9 mouse cellular contexts compared by ENCODE assay signal in the genomic region with DNA sequence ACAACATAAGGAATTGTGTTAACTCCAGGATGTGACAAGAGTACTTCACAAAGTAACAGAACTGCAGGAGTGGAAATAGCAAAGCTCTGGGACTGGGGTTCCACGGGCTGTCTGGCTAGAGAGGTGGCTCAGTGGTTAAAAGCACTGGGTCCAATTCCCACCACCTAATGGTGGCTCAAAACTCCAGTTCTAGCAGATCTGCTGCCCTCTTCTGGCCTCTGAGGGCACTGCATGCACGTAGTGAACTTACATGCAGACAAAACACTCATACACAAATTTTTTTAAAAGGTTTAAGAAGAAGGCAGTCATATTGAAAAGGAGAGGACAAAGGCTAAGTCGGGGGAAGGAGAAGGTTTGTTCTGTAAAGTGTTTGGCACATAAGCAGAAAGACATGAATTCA. TPM values are rescaled to one million over a fixed set of nuclear protein-coding genes. Genes with fewer than 3 reads are reported as not detected.
DNase-seq lines count a peak whose midpoint lies in the region; TF ChIP-seq lines count a peak whose summit lies in the region.
"Had no signal": no experiment of that assay in that cellular context is flagged by ENCODE, and none has a peak within 500 bp of the region (broad histone marks: within the 10 kb centered on the region; RNA-seq: fewer than 3 reads in every experiment).

No protein-coding gene starts in this region.

- no peaks in the 10 kb centered on the region for H3K79me2 ChIP-seq in CH12.LX (replicated peaks; ENCODE audit: control insufficient read depth, extremely low read depth, insufficient read depth, poor library complexity, severe bottlenecking)

- TF ChIP-seq CTCF in kidney, adult 2 months (conservative IDR thresholded peaks at IDR 0.05; ENCODE audit: insufficient read depth, insufficient read length, low read depth, low read length), result peak; percentile 44
- TF ChIP-seq CTCF in CH12.LX (conservative IDR thresholded peaks at IDR 0.05 in 1 of 2, IDR thresholded peaks at IDR 0.05 in 1 of 2; ENCODE audit: low read depth in 2 of 2, low read length in 2 of 2), result peak; percentile 41 to 51; a peak in 3 of 4 replicates
- TF ChIP-seq CTCF in cortical plate, adult 2 months (IDR thresholded peaks at IDR 0.05; ENCODE audit: extremely low read depth, insufficient read depth, low read length), result 0 out of 2 replicates have a peak, but pooled peaks have one; percentile 27

- no peak for TF ChIP-seq EP300 in CH12.LX (IDR thresholded peaks at IDR 0.05; ENCODE audit: low read length)

- H3K4me3 ChIP-seq in kidney, adult 2 months (ENCODE audit: insufficient read depth, low read depth, low read length), result no peak overlapping the region
- H3K4me3 ChIP-seq in CH12.LX (replicated peaks in 1 of 3; ENCODE audit: low read depth in 2 of 3, low read length in 2 of 3, poor library complexity in 1 of 3), result no peak overlapping the region
- no peak overlapping the region for H3K4me3 ChIP-seq in cortical plate, adult 2 months (ENCODE audit: insufficient read depth, low read length)

- H3K27ac ChIP-seq in kidney, adult 2 months (ENCODE audit: insufficient read depth, low read depth, low read length), result no peak overlapping the region
- no peak overlapping the region for H3K27ac ChIP-seq in CH12.LX (ENCODE audit: insufficient read depth, low read depth)
- H3K27ac ChIP-seq in cortical plate, adult 2 months (ENCODE audit: insufficient read depth, low read length), result no peak overlapping the region
- H3K27ac ChIP-seq: macrophage had no signal

- in situ Hi-C loops in CH12.LX (cut with MboI; ENCODE audit: low pct_ligation_motif_present, low pct_unique_long_range_greater_than_20kb, low sequenced_read_pairs), result no loop called here

- H3K36me3 ChIP-seq in kidney, adult 2 months (ENCODE audit: control insufficient read depth, insufficient read depth, low read length), result no peaks in the 10 kb centered on the region
- H3K36me3 ChIP-seq in CH12.LX (replicated peaks in 1 of 2; ENCODE audit: control insufficient read depth in 1 of 2, insufficient read depth in 1 of 2, low read length in 1 of 2), result peaks cover 26 to 81% of the 10 kb centered on the region in 2 experiments

- H3K27me3 ChIP-seq in kidney, adult 2 months (replicated peaks; ENCODE audit: control insufficient read depth, insufficient read depth, low read length), result no peaks in the 10 kb centered on the region
- no peaks in the 10 kb centered on the region for H3K27me3 ChIP-seq in CH12.LX (replicated peaks)

- no peak overlapping the region for H3K9ac ChIP-seq in CH12.LX (ENCODE audit: insufficient read depth, low read depth)

- H3K9me3 ChIP-seq in CH12.LX (replicated peaks; ENCODE audit: low read length), result peaks cover 2% of the 10 kb centered on the region

- no peaks in the 10 kb centered on the region for H3K4me1 ChIP-seq in kidney, adult 2 months (ENCODE audit: control insufficient read depth, insufficient read depth, low read length)
- no peaks in the 10 kb centered on the region for H3K4me1 ChIP-seq in CH12.LX (ENCODE audit: control insufficient read depth in 1 of 2, insufficient read depth in 2 of 2)
- no peaks in the 10 kb centered on the region for H3K4me1 ChIP-seq in cortical plate, adult 2 months (ENCODE audit: control insufficient read depth, insufficient read depth, low read length)

- peak; percentile 4 for TF ChIP-seq RAD21 in CH12.LX (IDR thresholded peaks at IDR 0.05; ENCODE audit: low read depth, low read length)

- 91% methylated on average over 3 of the region's 3 CpGs for WGBS in kidney, adult 2 months

- no peak for TF ChIP-seq POLR2A in kidney, adult 2 months (IDR thresholded peaks at IDR 0.05; ENCODE audit: low read depth, low read length)
- no peak for TF ChIP-seq POLR2A in CH12.LX (IDR thresholded peaks at IDR 0.05; ENCODE audit: low read depth, low read length)
- no peak for TF ChIP-seq POLR2A in cortical plate, adult 2 months (IDR thresholded peaks at IDR 0.05; ENCODE audit: extremely low read depth, insufficient read depth, low read length)

- DNase-seq in kidney, adult 2 months, result no peak
- no peak for DNase-seq in kidney, adult 9 months
- peak; percentile 33 for DNase-seq in 3T3-L1 (ENCODE audit: low read depth, low spot score)
- peak; percentile 24 for DNase-seq in CH12.LX (ENCODE audit: extremely low read depth)
- no peak for DNase-seq in ovary, adult 18-20 months (ENCODE audit: low spot score)
- no peak for DNase-seq in left cerebral cortex, adult 18-20 months (ENCODE audit: low spot score in 2 of 2)
- DNase-seq: adrenal gland, adult 2 months had no signal

- no peak overlapping the region for H3K4me2 ChIP-seq in CH12.LX (ENCODE audit: insufficient read depth, low read depth, poor library complexity, severe bottlenecking)

- dilution Hi-C loops in CH12.LX (cut with MboI; ENCODE audit: extremely low pct_ligation_motif_present, extremely low pct_unique_long_range_greater_than_20kb, low sequenced_read_pairs), result no loop called here

TF ChIP-seq in CH12.LX, 34 proteins besides CTCF, POLR2A, EP300 and RAD21:
- no peak for TF ChIP-seq ZMIZ1 (IDR thresholded peaks at IDR 0.05; ENCODE audit: low read depth, low read length)
- TF ChIP-seq SMC3 (IDR thresholded peaks at IDR 0.05; ENCODE audit: low read depth, low read length), result peak; percentile 31; the same call in 1 of the 2 replicates

RNA-seq across cellular contexts. Expression of a gene that starts 57.8 kb away (rescaled TPM):
- polyA plus RNA-seq in kidney, adult 2 months (2012; rRNA removed), result 20.1 and 20.6 TPM in 2 replicates
- total RNA-seq in CH12.LX (2012; rRNA removed) (12.1 and 15.7 TPM in 2 replicates), CH12.LX (2014; rRNA removed) (11.1 TPM in 2 replicates)
- 11.7 and 14.8 TPM in 2 replicates for polyA plus RNA-seq in CH12.LX (2012; ENCODE audit: insufficient read length, low read depth)
- 22.4 and 25.3 TPM in 2 replicates for polyA plus RNA-seq in cortical plate, adult 2 months (2012; rRNA removed)
- 10 to 100 TPM; 24.3 to 28.3 TPM for total RNA-seq in left cerebral cortex, adult 18-20 months (2021)

Comparison
In these comparisons a context has a peak if more than half of its experiments do, and no peak if none do; other contexts are left out.
1. DNase-seq: peak in 3T3-L1 (single experiment) and CH12.LX (single experiment); none in kidney, adult 2 months (single experiment), kidney, adult 9 months (single experiment), ovary, adult 18-20 months (single experiment) and left cerebral cortex, adult 18-20 months (0 of 2).
2. Peak in every context shown above with its lines, with median percentiles within 50 percentile points of each other: CTCF ChIP-seq.